Mouse (Mus musculus): ENCODE measurements at regions not wholly inside any gene's neighbourhood (a gene's known extent, or its start where the extent isn't known, plus 50 kb on each side); places are given as distances from the start of the nearest gene placed in this dataset.

GRCm38 (mm10) chr3:63554872-63555271 is 71.2 kb upstream of the Gm34302 start:
- no peak for DNase-seq (ENCODE audit: low spot score in 2 of 2)
- intact Hi-C loops (cut with DNase I) = loop anchor here (1.0 to 5.0 kb wide), 2 partner anchors 313 to 372 kb away; partner anchors contain the start of gene E130311K13Rik

DNA sequence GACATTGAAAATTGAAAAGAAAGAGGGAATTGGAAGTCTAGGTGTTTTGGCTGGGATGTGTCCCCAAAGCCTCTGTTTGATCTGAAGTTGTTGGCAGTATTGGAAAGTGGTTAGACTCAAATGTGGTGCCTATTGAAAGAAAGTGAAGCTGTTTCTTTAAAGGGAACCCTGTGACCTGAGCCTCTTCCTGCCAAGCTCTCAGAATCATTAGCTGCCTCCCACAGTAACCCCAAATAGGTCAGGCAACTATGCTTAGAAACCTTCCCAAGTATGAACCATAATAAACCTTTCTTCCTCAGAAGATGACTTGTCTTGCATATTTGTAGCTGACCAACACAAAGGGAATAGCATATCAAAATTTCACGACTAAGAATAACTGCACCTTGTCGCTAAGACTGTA is 69.7 kb upstream of the Gm34302 start:
- DNase-seq (ENCODE audit: low spot score in 2 of 2) = no peak
- intact Hi-C loops (cut with DNase I) = no loop called here

GRCm38 (mm10) chr3:63551661-63552060 is 68.0 kb upstream of the Gm34302 start:
- intact Hi-C loops (cut with DNase I) = no loop called here
- DNase-seq (ENCODE audit: low spot score in 2 of 2) = no peak

DNA sequence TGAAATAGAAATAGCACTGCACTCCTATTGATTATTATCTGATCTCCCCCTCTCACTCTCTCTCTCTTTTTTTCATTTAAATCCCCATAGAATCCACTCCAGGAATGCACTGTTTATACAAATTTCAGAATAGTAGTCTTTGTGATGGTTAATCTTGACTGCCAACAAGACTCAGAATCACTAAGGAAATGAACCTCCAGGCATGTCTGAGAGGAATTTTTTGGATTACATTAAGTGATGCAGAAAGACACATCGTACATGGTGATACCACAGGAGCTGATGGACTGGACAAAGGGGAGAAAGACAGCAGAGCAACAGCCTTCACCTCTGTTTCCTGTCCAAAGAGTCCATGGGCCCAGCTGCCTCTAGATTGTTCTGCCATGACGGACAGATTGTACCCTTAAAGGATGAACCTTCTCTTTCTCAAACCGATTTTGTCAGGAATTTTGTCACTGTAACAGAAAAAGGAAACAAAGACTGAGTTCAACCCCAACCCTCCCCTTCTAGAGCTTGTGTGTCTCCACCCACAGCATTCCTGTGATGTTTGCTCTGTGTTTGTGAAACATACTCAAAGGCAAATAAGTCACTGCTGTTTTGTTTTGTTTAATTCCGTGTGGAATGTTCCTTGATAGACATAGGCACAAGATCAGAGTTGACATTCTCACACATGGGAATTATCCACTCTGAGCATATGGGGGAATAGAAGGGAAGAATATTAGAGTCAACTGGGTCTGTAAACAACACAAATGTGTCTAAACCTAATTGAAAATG is 59.1 kb upstream of the Gm34302 start:
- intact Hi-C loops (cut with DNase I) = no loop called here
- no peak for DNase-seq (ENCODE audit: low spot score in 2 of 2)

- no peak for DNase-seq (ENCODE audit: low spot score in 2 of 2)
- intact Hi-C loops (cut with DNase I) = no loop called here
Observed at GRCm38 (mm10) chr3:63538881-63539280, 55.2 kb upstream of the Gm34302 start.

GRCm38 (mm10) chr3:63534141-63534540 is 50.5 kb upstream of the Gm34302 start:
- no peak for DNase-seq (ENCODE audit: low spot score in 2 of 2)
- intact Hi-C loops (cut with DNase I) = no loop called here
